Mouse (Mus musculus) midbrain, embryonic 11.5 days (tissue): ENCODE measurements around the gene Adam15. TPM values are rescaled to one million over a fixed set of nuclear protein-coding genes. Genes with fewer than 3 reads are reported as not detected.

Source experiments
- ATAC-seq: fragments of 200-750 bp; cut with Nextera tagmentation; 2 replicates; pipeline ENCODE4 v1.8.0; 2017; ENCODE audit warnings: moderate TSS enrichment, moderate library complexity; ENCODE audit not compliant: low FRiP score
- DNase-seq: peaks from one replicate; pipeline ENCODE4 v3.0.0; 2015; ENCODE audit warnings: low spot score; ENCODE audit errors: missing footprints
- H3K27ac ChIP-seq: fragments of 300-500 bp; sonication (generic); 2 replicates; pipeline ENCODE4 v1.5.1; 2014; ENCODE audit warnings: low read depth, low read length
- H3K27me3 ChIP-seq: fragments of 300-500 bp; sonication (generic); 2 replicates; pipeline ENCODE4 v1.6.1; 2014; ENCODE audit warnings: mild to moderate bottlenecking, low read length, moderate library complexity, mixed read lengths; ENCODE audit not compliant: control insufficient read depth, insufficient read depth
- H3K36me3 ChIP-seq: fragments of 300-500 bp; sonication (generic); 2 replicates; pipeline ENCODE4 v1.6.1; 2014; ENCODE audit warnings: mild to moderate bottlenecking, low read length, moderate library complexity, mixed read lengths; ENCODE audit not compliant: control insufficient read depth, insufficient read depth
- H3K4me1 ChIP-seq: fragments of 300-500 bp; sonication (generic); 2 replicates; pipeline ENCODE4 v1.6.1; 2014; ENCODE audit warnings: low read length; ENCODE audit not compliant: control insufficient read depth, insufficient read depth
- H3K4me2 ChIP-seq: fragments of 300-500 bp; sonication (generic); 2 replicates; pipeline ENCODE4 v1.6.1; 2014; ENCODE audit warnings: mild to moderate bottlenecking, moderate library complexity
- H3K4me3 ChIP-seq: fragments of 300-500 bp; sonication (generic); 2 replicates; pipeline ENCODE4 v1.5.1; 2014; ENCODE audit warnings: low read depth, low read length
- H3K9ac ChIP-seq: fragments of 300-500 bp; sonication (generic); 2 replicates; pipeline ENCODE4 v1.6.1; 2014; ENCODE audit warnings: low read length
- H3K9me3 ChIP-seq: fragments of 300-500 bp; sonication (generic); 2 replicates; pipeline ENCODE4 v1.6.1; 2016; ENCODE audit warnings: low read length; ENCODE audit not compliant: control insufficient read depth
- WGBS: fragments of 180-500 bp; shearing (Covaris S2); extraction: QIAGEN DNeasy Blood & Tissue Kit; methylation state at CpG from one replicate; pipeline ENCODE4 v1.1.7; 2014; 5-methylcytosine and 5-hydroxymethylcytosine counted together
- polyA plus RNA-seq: library from polyadenylated mRNA; unstranded; fragments of >200 nt; fragmentation: Nextera tagmentation; extraction: Ambion mirVana; gene quantifications from 2 replicates; pipeline ENCODE4 v1.2.1, GENCODE M21; 2014

Gene Adam15
- polyA plus RNA-seq, 1 experiment from 2014 or later = 18.7 TPM

GRCm38 (mm10) chr3:89304440-89304839, 45.4 kb downstream of the Adam15 start:
- no peak for DNase-seq
- Histone ChIP-seq H3K9ac (no peak overlapping the region), H3K27ac (no peak overlapping the region), H3K4me2 (no peak overlapping the region), H3K4me3 (no peak overlapping the region), H3K36me3 (no peaks in the 10 kb centered on the region), H3K27me3 (0 out of 2 replicates have a peak, but pooled peaks cover 4% of the 10 kb centered on the region), H3K4me1 (no peaks in the 10 kb centered on the region), H3K9me3 (no peaks in the 10 kb centered on the region)
- WGBS = 73% methylated on average over 6 of the region's 6 CpGs
- no peak for ATAC-seq

- 63% methylated on average over 2 of the region's 2 CpGs for WGBS
- Histone ChIP-seq H3K4me2 (no peak overlapping the region), H3K4me3 (no peak overlapping the region), H3K27ac (no peak overlapping the region), H3K9ac (no peak overlapping the region), H3K27me3 (0 out of 2 replicates have a peak, but pooled peaks cover 4% of the 10 kb centered on the region), H3K36me3 (no peaks in the 10 kb centered on the region), H3K9me3 (no peaks in the 10 kb centered on the region), H3K4me1 (no peaks in the 10 kb centered on the region)
- DNase-seq = no peak
- no peak for ATAC-seq
These were observed 49.3 kb downstream of the Adam15 start for GRCm38 (mm10) chr3:89300514-89300913.

- H3K27ac ChIP-seq = no peak overlapping the region
- H3K27me3 ChIP-seq = 0 out of 2 replicates have a peak, but pooled peaks cover 4% of the 10 kb centered on the region
- peak overlapping the region; percentile 29; the same call in 1 of the 2 replicates for H3K4me2 ChIP-seq
- no peaks in the 10 kb centered on the region for H3K36me3 ChIP-seq
- no peak for ATAC-seq
- no peak overlapping the region for H3K4me3 ChIP-seq
- WGBS = 80% methylated on average over 1 of the region's 1 CpGs
- H3K9me3 ChIP-seq = no peaks in the 10 kb centered on the region
- no peaks in the 10 kb centered on the region for H3K4me1 ChIP-seq
- no peak for DNase-seq
- no peak overlapping the region for H3K9ac ChIP-seq
These were observed 49.7 kb downstream of the Adam15 start for GRCm38 (mm10) chr3:89300071-89300470.

GRCm38 (mm10) chr3:89299499-89299898, 50.3 kb downstream of the Adam15 start:
- H3K9ac ChIP-seq = peak overlapping the region; percentile 43
- H3K4me2 ChIP-seq = peak overlapping the region; percentile 29
- H3K27ac ChIP-seq = no peak overlapping the region
- H3K4me3 ChIP-seq = peak overlapping the region; percentile 13; the same call in 1 of the 2 replicates
- WGBS = 5% methylated on average over 14 of the region's 14 CpGs
- H3K27me3 ChIP-seq = 0 out of 2 replicates have a peak, but pooled peaks cover 4% of the 10 kb centered on the region
- no peaks in the 10 kb centered on the region for H3K9me3 ChIP-seq
- DNase-seq (peak; percentile 92), ATAC-seq (no peak)
- H3K36me3 ChIP-seq = no peaks in the 10 kb centered on the region
- no peaks in the 10 kb centered on the region for H3K4me1 ChIP-seq

GRCm38 (mm10) chr3:89298908-89299307, 50.9 kb downstream of the Adam15 start:
- Histone ChIP-seq H3K27me3 (0 out of 2 replicates have a peak, but pooled peaks cover 4% of the 10 kb centered on the region), H3K9ac (no peak overlapping the region), H3K36me3 (no peaks in the 10 kb centered on the region), H3K27ac (no peak overlapping the region), H3K4me2 (no peak overlapping the region), H3K9me3 (no peaks in the 10 kb centered on the region), H3K4me3 (no peak overlapping the region), H3K4me1 (no peaks in the 10 kb centered on the region)
- no peak for ATAC-seq
- WGBS = 83% methylated on average over 6 of the region's 6 CpGs
- peak; percentile 84 for DNase-seq

GRCm38 (mm10) chr3:89296761-89297396, 52.9 kb downstream of the Adam15 start:
- Histone ChIP-seq H3K4me3 (no peak overlapping the region), H3K9ac (no peak overlapping the region), H3K4me1 (no peaks in the 10 kb centered on the region), H3K27me3 (0 out of 2 replicates have a peak, but pooled peaks cover 4% of the 10 kb centered on the region), H3K4me2 (no peak overlapping the region), H3K36me3 (no peaks in the 10 kb centered on the region), H3K9me3 (no peaks in the 10 kb centered on the region), H3K27ac (no peak overlapping the region)
- DNase-seq = peak; percentile 73
- 87% methylated on average over 11 of the region's 11 CpGs for WGBS
- no peak for ATAC-seq

- no peaks in the 10 kb centered on the region for H3K9me3 ChIP-seq
- 82% methylated on average over 8 of the region's 8 CpGs for WGBS
- no peak overlapping the region for H3K4me2 ChIP-seq
- H3K36me3 ChIP-seq = no peaks in the 10 kb centered on the region
- no peak overlapping the region for H3K27ac ChIP-seq
- ATAC-seq = no peak
- H3K4me3 ChIP-seq = no peak overlapping the region
- no peak overlapping the region for H3K9ac ChIP-seq
- H3K27me3 ChIP-seq = 0 out of 2 replicates have a peak, but pooled peaks cover 4% of the 10 kb centered on the region
- no peaks in the 10 kb centered on the region for H3K4me1 ChIP-seq
- peak; percentile 77 for DNase-seq
These were observed 54.0 kb downstream of the Adam15 start for GRCm38 (mm10) chr3:89295685-89296230.

GRCm38 (mm10) chr3:89294195-89294594, 55.6 kb downstream of the Adam15 start:
- ATAC-seq (no peak), DNase-seq (peak; percentile 41)
- Histone ChIP-seq H3K4me2 (no peak overlapping the region), H3K9ac (no peak overlapping the region), H3K4me3 (no peak overlapping the region), H3K27me3 (no peaks in the 10 kb centered on the region), H3K9me3 (no peaks in the 10 kb centered on the region), H3K27ac (no peak overlapping the region), H3K4me1 (no peaks in the 10 kb centered on the region), H3K36me3 (no peaks in the 10 kb centered on the region)
- WGBS = 82% methylated on average over 5 of the region's 5 CpGs

GRCm38 (mm10) chr3:89293247-89293918, 56.4 kb downstream of the Adam15 start:
- H3K9me3 ChIP-seq = no peaks in the 10 kb centered on the region
- no peak overlapping the region for H3K4me2 ChIP-seq
- no peaks in the 10 kb centered on the region for H3K27me3 ChIP-seq
- no peak overlapping the region for H3K9ac ChIP-seq
- no peaks in the 10 kb centered on the region for H3K36me3 ChIP-seq
- no peak overlapping the region for H3K4me3 ChIP-seq
- WGBS = 86% methylated on average over 11 of the region's 11 CpGs
- ATAC-seq = no peak
- no peak overlapping the region for H3K27ac ChIP-seq
- DNase-seq = no peak
- no peaks in the 10 kb centered on the region for H3K4me1 ChIP-seq
